Mouse (Mus musculus) stomach, embryonic 14.5 days (tissue): ENCODE data around the gene Plcd1. TPM values are rescaled to one million over a fixed set of nuclear protein-coding genes. Genes with fewer than 3 reads are reported as not detected.

Experiments used
- ATAC-seq: fragments of 200-750 bp; cut with Nextera tagmentation; 2 replicates; pipeline ENCODE4 v1.8.0; 2017; ENCODE audit warnings: low read depth, moderate TSS enrichment; ENCODE audit not compliant: insufficient number of reproducible peaks, insufficient read depth, low FRiP score
- H3K27ac ChIP-seq: fragments of 300-500 bp; sonication (generic); 2 replicates; pipeline ENCODE4 v1.5.1; 2014; ENCODE audit warnings: mild to moderate bottlenecking, low read length, moderate library complexity, mixed read lengths
- H3K27me3 ChIP-seq: fragments of 300-500 bp; sonication (generic); 2 replicates; pipeline ENCODE4 v1.6.1; 2014; ENCODE audit warnings: low read length, control low read depth, mixed read lengths; ENCODE audit not compliant: control insufficient read depth, insufficient read depth
- H3K36me3 ChIP-seq: fragments of 300-500 bp; sonication (generic); 2 replicates; pipeline ENCODE4 v1.6.1; 2014; ENCODE audit warnings: mild to moderate bottlenecking, control low read depth, low read length, moderate library complexity, mixed read lengths; ENCODE audit not compliant: control insufficient read depth, insufficient read depth
- H3K4me1 ChIP-seq: fragments of 300-500 bp; sonication (generic); 2 replicates; pipeline ENCODE4 v1.6.1; 2014; ENCODE audit warnings: low read length, control low read depth, mixed read lengths; ENCODE audit not compliant: control insufficient read depth, insufficient read depth
- H3K4me2 ChIP-seq: fragments of 300-500 bp; sonication (generic); replicated peaks from 2 replicates; pipeline ENCODE4 v1.6.1; 2014; ENCODE audit warnings: low read depth, low read length, control low read depth
- H3K4me3 ChIP-seq: fragments of 300-500 bp; sonication (generic); 2 replicates; pipeline ENCODE4 v1.5.1; 2014; ENCODE audit warnings: low read depth, low read length, control low read depth
- H3K9ac ChIP-seq: fragments of 300-500 bp; sonication (generic); replicated peaks from 2 replicates; pipeline ENCODE4 v1.6.1; 2014; ENCODE audit warnings: low read depth, mild to moderate bottlenecking, control low read depth, low read length, moderate library complexity, mixed read lengths
- H3K9me3 ChIP-seq: fragments of 300-500 bp; sonication (generic); 2 replicates; pipeline ENCODE4 v1.6.1; 2016; ENCODE audit warnings: low read depth, low read length, control low read depth; ENCODE audit not compliant: control insufficient read depth
- WGBS: fragments of 180-500 bp; shearing (Covaris S2); extraction: QIAGEN DNeasy Blood & Tissue Kit; methylation state at CpG from one replicate; pipeline ENCODE4 v1.1.7; 2014; 5-methylcytosine and 5-hydroxymethylcytosine counted together
- polyA plus RNA-seq: library from polyadenylated mRNA; unstranded; fragments of >200 nt; fragmentation: Nextera tagmentation; extraction: Ambion mirVana; gene quantifications from 2 replicates; pipeline ENCODE4 v1.2.1, GENCODE M21; 2014

Plcd1 gene
- polyA plus RNA-seq, 1 experiment from 2014 or later: 44.3 TPM

DNA sequence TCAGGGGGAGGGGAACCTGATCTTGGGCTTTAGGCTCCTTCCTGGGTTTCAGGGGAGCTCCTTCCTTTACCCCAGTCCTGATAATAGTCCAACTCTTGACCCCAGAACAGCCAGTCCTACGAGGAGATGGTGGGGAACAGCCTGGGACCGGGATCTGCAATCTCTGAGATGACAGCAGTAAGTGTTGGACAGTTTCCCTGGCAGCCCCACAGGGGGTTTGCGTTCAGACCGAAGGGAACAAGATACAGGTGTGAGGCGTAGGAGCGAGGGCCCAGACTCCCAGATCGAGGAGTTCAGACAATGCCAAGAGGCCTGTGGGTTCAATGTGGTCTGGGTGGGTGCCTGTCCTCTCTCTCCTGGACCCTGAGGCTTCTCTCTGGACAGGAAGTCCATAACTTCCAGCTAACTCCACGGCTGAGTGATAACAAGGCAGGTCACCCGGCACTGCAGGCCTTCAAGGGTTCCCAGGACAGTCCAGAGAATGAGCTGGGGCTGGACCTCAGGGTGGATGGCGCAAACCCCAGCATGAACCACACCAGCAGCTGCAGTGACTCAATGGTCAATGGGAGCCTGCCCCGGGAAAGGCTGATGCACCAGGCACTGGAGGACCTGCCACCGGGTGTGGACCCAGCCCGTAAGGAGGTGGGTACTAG lies 23.0 kb downstream of the Plcd1 start:
- H3K9ac ChIP-seq: no peak overlapping the region
- H3K4me3 ChIP-seq: no peak overlapping the region
- H3K36me3 ChIP-seq: peaks cover 16% of the 10 kb centered on the region
- no peaks in the 10 kb centered on the region for H3K4me1 ChIP-seq
- 78% methylated on average over 13 of the region's 13 CpGs for WGBS
- no peak for ATAC-seq
- no peak overlapping the region for H3K4me2 ChIP-seq
- H3K27me3 ChIP-seq: no peaks in the 10 kb centered on the region
- H3K27ac ChIP-seq: no peak overlapping the region
- H3K9me3 ChIP-seq: no peaks in the 10 kb centered on the region

- ATAC-seq: no peak
- H3K36me3 ChIP-seq: peaks cover 6% of the 10 kb centered on the region
These were observed 25.0 kb downstream of the Plcd1 start for GRCm38 (mm10) chr9:119068266-119068665.

GRCm38 (mm10) chr9:119067601-119068000 lies 25.7 kb downstream of the Plcd1 start:
- 0 out of 2 replicates have a peak, but pooled peaks have one; percentile 29 for ATAC-seq
- H3K9me3 ChIP-seq: no peaks in the 10 kb centered on the region
- 4% methylated on average over 6 of the region's 6 CpGs for WGBS
- H3K9ac ChIP-seq: no peak overlapping the region
- H3K27ac ChIP-seq: no peak overlapping the region
- peaks cover 6% of the 10 kb centered on the region for H3K36me3 ChIP-seq
- H3K4me1 ChIP-seq: no peaks in the 10 kb centered on the region
- H3K4me3 ChIP-seq: no peak overlapping the region
- no peak overlapping the region for H3K4me2 ChIP-seq
- H3K27me3 ChIP-seq: no peaks in the 10 kb centered on the region

More at GRCm38 (mm10) chr9:119068266-119068665, 25.0 kb downstream of the Plcd1 start:
- Histone ChIP-seq H3K4me1 (no peaks in the 10 kb centered on the region), H3K27ac (no peak overlapping the region), H3K27me3 (no peaks in the 10 kb centered on the region), H3K9me3 (no peaks in the 10 kb centered on the region), H3K4me2 (no peak overlapping the region), H3K9ac (no peak overlapping the region), H3K4me3 (no peak overlapping the region)
- whole genome bisulfite sequencing: 90% methylated on average over 11 of the region's 11 CpGs

DNA sequence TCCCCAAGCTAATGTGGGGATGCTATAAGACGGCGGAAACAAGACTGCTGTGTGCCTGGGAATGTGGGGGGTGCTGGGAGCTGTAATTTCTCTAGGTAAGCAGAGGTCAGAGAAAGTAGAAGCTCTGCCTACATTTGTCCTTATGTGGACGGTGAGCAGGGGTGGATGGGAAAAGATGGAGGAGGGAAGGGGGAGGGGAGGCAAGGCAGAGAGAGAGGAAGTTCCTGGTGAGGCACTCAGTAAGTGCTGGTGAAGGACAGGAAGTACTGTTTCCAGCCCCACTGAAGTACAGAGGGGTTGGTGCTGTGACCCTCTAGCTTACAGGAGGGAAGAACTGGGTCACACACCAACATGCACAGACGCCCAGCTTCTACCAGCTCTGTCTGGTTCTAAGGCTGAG lies 29.0 kb downstream of the Plcd1 start:
- Histone ChIP-seq H3K4me3 (no peak overlapping the region), H3K27ac (no peak overlapping the region), H3K9ac (no peak overlapping the region), H3K4me2 (no peak overlapping the region), H3K4me1 (no peaks in the 10 kb centered on the region), H3K36me3 (no peaks in the 10 kb centered on the region), H3K9me3 (no peaks in the 10 kb centered on the region), H3K27me3 (no peaks in the 10 kb centered on the region)
- 56% methylated on average over 4 of the region's 4 CpGs for WGBS
- ATAC-seq: no peak

GRCm38 (mm10) chr9:119063036-119063644 lies 30.2 kb downstream of the Plcd1 start:
- ATAC-seq: no peak
- H3K4me1 ChIP-seq: no peaks in the 10 kb centered on the region
- H3K9ac ChIP-seq: no peak overlapping the region
- H3K27me3 ChIP-seq: no peaks in the 10 kb centered on the region
- no peaks in the 10 kb centered on the region for H3K36me3 ChIP-seq
- 37% methylated on average over 19 of the region's 19 CpGs for WGBS
- no peak overlapping the region for H3K4me2 ChIP-seq
- no peaks in the 10 kb centered on the region for H3K9me3 ChIP-seq
- H3K4me3 ChIP-seq: no peak overlapping the region
- no peak overlapping the region for H3K27ac ChIP-seq

DNA sequence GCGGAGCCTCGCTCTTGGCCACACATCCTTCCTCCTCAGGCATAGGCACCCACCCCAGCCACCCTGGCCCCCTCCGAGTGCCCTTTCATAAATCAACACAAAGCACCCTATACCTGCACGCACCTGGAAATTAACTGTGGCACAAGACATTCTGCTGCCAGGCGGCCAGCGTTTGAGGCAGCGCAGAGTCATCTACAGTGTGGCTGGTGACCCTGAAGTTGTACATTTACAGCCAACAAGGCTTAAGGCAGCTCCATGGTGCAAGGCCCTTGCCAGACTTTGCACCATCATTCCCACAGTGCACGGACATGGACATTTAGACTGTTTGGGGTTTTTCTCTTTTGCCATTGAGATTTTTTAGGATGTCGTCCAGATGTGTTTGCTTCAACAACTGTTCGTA lies 32.6 kb downstream of the Plcd1 start:
- Histone ChIP-seq H3K36me3 (no peaks in the 10 kb centered on the region), H3K4me1 (no peaks in the 10 kb centered on the region), H3K9me3 (no peaks in the 10 kb centered on the region), H3K27ac (no peak overlapping the region), H3K27me3 (no peaks in the 10 kb centered on the region), H3K4me3 (no peak overlapping the region), H3K4me2 (no peak overlapping the region), H3K9ac (no peak overlapping the region)
- 89% methylated on average over 10 of the region's 10 CpGs for WGBS
- no peak for ATAC-seq

DNA sequence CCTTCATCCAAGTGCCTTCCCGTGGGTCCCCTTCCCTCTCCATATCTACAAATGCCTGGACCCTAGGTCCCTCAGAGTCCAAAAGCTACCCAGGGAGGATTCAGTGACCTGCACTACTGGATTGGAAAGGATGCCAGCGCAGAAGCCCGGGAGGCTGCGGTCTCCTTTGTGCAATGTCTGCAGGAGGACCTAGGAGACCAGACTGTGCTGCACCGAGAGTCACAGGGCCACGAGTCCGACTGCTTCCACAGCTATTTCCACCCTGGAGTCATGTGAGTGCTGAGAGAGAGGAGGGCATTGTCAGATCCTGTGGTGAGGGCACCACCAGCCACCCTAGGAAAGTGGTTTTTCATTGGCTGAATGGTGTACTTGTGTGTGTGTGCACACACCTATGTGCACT lies 35.1 kb downstream of the Plcd1 start:
- Histone ChIP-seq H3K4me2 (no peak overlapping the region), H3K27me3 (no peaks in the 10 kb centered on the region), H3K9me3 (no peaks in the 10 kb centered on the region), H3K4me3 (no peak overlapping the region), H3K4me1 (peaks cover 4% of the 10 kb centered on the region; the same call in 1 of the 2 replicates), H3K9ac (no peak overlapping the region), H3K27ac (no peak overlapping the region), H3K36me3 (no peaks in the 10 kb centered on the region)
- no peak for ATAC-seq
- WGBS: 76% methylated on average over 7 of the region's 7 CpGs

DNA sequence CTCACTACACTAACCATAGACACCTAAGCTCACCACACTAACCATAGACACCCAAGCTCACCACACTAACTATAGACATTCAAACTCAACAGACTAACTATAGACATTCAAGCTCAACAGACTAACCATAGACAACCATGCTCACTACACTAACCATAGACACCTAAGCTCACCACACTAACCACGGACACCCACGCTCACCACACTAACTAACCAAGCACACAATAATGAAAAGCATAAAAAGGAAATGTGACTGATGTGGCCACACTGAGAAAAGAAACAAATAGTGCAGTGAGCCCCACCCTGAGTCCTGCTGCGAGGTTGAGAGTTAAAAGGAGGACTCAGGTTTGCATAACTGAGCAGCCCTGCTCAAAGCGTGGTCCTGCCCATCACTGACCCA lies 38.0 kb downstream of the Plcd1 start:
- Histone ChIP-seq H3K4me2 (no peak overlapping the region), H3K4me3 (no peak overlapping the region), H3K36me3 (no peaks in the 10 kb centered on the region), H3K4me1 (peaks cover 20% of the 10 kb centered on the region; the same call in 1 of the 2 replicates), H3K27me3 (no peaks in the 10 kb centered on the region), H3K9me3 (no peaks in the 10 kb centered on the region), H3K9ac (no peak overlapping the region), H3K27ac (no peak overlapping the region)
- no peak for ATAC-seq
- WGBS: 65% methylated on average over 4 of the region's 4 CpGs
